Mouse (Mus musculus): ENCODE measurements at regions not wholly inside any gene's neighbourhood (a gene's known extent, or its start where the extent isn't known, plus 50 kb on each side); places are given as distances from the start of the nearest gene placed in this dataset.

DNA sequence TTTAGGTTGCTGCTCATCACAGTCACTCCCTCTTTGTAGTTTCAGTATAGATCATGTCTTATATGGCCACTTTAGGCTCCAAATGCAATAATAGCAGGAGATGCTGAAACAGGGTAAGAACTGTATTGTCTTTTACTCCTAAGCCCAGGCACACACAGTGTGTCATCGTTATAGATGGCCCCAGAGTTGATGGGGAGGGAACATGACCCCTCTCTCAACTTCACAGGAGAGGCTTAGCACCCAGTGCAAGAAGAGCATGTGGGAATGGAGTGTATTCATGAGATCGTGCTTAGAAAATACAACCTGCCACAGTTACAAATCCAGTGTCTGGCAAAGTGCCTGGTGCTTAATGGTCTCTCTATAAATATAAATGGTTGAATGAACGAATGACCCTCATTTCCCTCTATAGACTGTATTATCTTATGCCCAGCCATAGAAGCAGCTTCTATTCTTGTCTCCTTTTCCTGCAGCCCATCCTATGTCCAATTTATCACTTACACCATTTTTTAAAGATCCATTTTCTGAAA lies 363.0 kb downstream of the Sorl1 start:
- TF ChIP-seq CTCF (IDR thresholded peaks at IDR 0.05; ENCODE audit: control insufficient read depth, insufficient read depth, insufficient replicate concordance, low read depth, low read length): no peak
- no peak for TF ChIP-seq POLR2A (IDR thresholded peaks at IDR 0.05; ENCODE audit: control insufficient read depth, low read depth, low read length)
